Mouse (Mus musculus) spleen, adult 2 months (tissue): Measurements from ENCODE around the gene BC005561. TPM values are rescaled to one million over a fixed set of nuclear protein-coding genes. Genes with fewer than 3 reads are reported as not detected.

Experiments
- DNase-seq, 2 experiments: peaks; one replicate each; pipeline versions ENCODE4 v3.0.0 to v3.0.0-alpha.2; 2012 to 2021; ENCODE audit warnings: low spot score in 2 of 2, low read depth in 1 of 2
- H3K27ac ChIP-seq: fragments of 200-500 bp; 2 replicates; pipeline ENCODE4 v1.5.1; 2012; ENCODE audit warnings: low read length, inconsistent platforms; ENCODE audit not compliant: insufficient read depth
- H3K27me3 ChIP-seq: fragments of 200-500 bp; 2 replicates; pipeline ENCODE4 v1.6.1; 2012; ENCODE audit warnings: mild to moderate bottlenecking, moderate library complexity, low read length, inconsistent platforms; ENCODE audit not compliant: control insufficient read depth, insufficient read depth
- H3K36me3 ChIP-seq: fragments of 200-500 bp; 2 replicates; pipeline ENCODE4 v1.6.1; 2012; ENCODE audit warnings: mild to moderate bottlenecking, low read length, inconsistent platforms; ENCODE audit not compliant: control insufficient read depth, insufficient read depth
- H3K4me1 ChIP-seq: fragments of 200-500 bp; 2 replicates; pipeline ENCODE4 v1.6.1; 2011; ENCODE audit warnings: inconsistent platforms; ENCODE audit not compliant: control insufficient read depth, insufficient read depth, insufficient read length
- H3K4me3 ChIP-seq: fragments of 200-500 bp; 2 replicates; pipeline ENCODE4 v1.5.1; 2011; ENCODE audit warnings: mild to moderate bottlenecking, inconsistent platforms; ENCODE audit not compliant: insufficient read depth, insufficient read length; ENCODE audit errors: extremely low read depth
- CTCF ChIP-seq: fragments of 200-500 bp; IDR thresholded peaks from 2 replicates; pipeline ENCODE4 v1.5.1; 2011; ENCODE audit warnings: mild to moderate bottlenecking, inconsistent platforms; ENCODE audit not compliant: insufficient read depth, insufficient read length, insufficient replicate concordance; ENCODE audit errors: extremely low read depth
- POLR2A ChIP-seq: fragments of 200-500 bp; IDR thresholded peaks from 2 replicates; pipeline ENCODE4 v1.6.1; 2011; ENCODE audit warnings: low read depth, low read length, inconsistent platforms
- WGBS: fragments of 180-500 bp; shearing (Covaris S2); methylation state at CpG from one replicate; pipeline ENCODE4 v1.1.7; 2018; 5-methylcytosine and 5-hydroxymethylcytosine counted together
- polyA plus RNA-seq: library from polyadenylated mRNA; depleted of rRNA; stranded (reverse); fragments of >200 nt; gene quantifications from 2 replicates; pipeline ENCODE4 v1.2.3, GENCODE M21; 2012; rRNA removed

The BC005561 gene
- 0.53 and 0.68 TPM in 2 replicates for polyA plus RNA-seq

GRCm38 (mm10) chr5:104508195-104508891 lies at the start of gene BC005561:
Gene BC005561, plus strand, starts transcription at chr5:104508352.
- no peaks in the 10 kb centered on the region for H3K4me1 ChIP-seq
- H3K4me3 ChIP-seq, result peak within 1 kb of the TSS; percentile 75
- TF ChIP-seq CTCF, result no peak
- no peak for TF ChIP-seq POLR2A
- H3K27ac ChIP-seq, result peak within 1 kb of the TSS; percentile 53
- peak; percentile 31 to 71 for DNase-seq
- H3K36me3 ChIP-seq, result no peaks in the 10 kb centered on the region
- WGBS, result under 1% methylated on average over 80 of the region's 83 CpGs
- H3K27me3 ChIP-seq, result no peaks in the 10 kb centered on the region

- H3K4me3 ChIP-seq, result peak within 1 kb of the TSS; percentile 59
- H3K27me3 ChIP-seq, result peaks cover 9% of the 10 kb centered on the region
- H3K36me3 ChIP-seq, result no peaks in the 10 kb centered on the region
- 0 out of 2 replicates have a peak, but pooled peaks cover 2% of the 10 kb centered on the region for H3K4me1 ChIP-seq
- TF ChIP-seq POLR2A (no peak), CTCF (no peak)
- DNase-seq, result peak in 1 of 2 experiments; percentile 3
- peak within 1 kb of the TSS; percentile 62; the same call in 1 of the 2 replicates for H3K27ac ChIP-seq
- WGBS, result 13% methylated on average over 46 of the region's 46 CpGs
These were observed 49.1 kb upstream of the BC005561 start, which contains the start of gene Pkd2 for GRCm38 (mm10) chr5:104458832-104459705. Gene Pkd2, plus strand, starts transcription at chr5:104459450.

- peak overlapping the region; percentile 62; the same call in 1 of the 2 replicates for H3K27ac ChIP-seq
- 0 out of 2 replicates have a peak, but pooled peaks cover 2% of the 10 kb centered on the region for H3K4me1 ChIP-seq
- no peaks in the 10 kb centered on the region for H3K36me3 ChIP-seq
- TF ChIP-seq POLR2A (no peak), CTCF (no peak)
- peak overlapping the region; percentile 59 for H3K4me3 ChIP-seq
- H3K27me3 ChIP-seq, result peaks cover 9% of the 10 kb centered on the region
- 3% methylated on average over 81 of the region's 82 CpGs for WGBS
- no peak for DNase-seq
These were observed 48.3 kb upstream of the BC005561 start for GRCm38 (mm10) chr5:104459706-104460455.

- Histone ChIP-seq H3K36me3 (no peaks in the 10 kb centered on the region), H3K27ac (no peak overlapping the region), H3K4me3 (peak overlapping the region; percentile 59; the same call in 1 of the 2 replicates), H3K4me1 (0 out of 2 replicates have a peak, but pooled peaks cover 2% of the 10 kb centered on the region), H3K27me3 (peaks cover 9% of the 10 kb centered on the region)
- WGBS, result 38% methylated on average over 3 of the region's 3 CpGs
- no peak for TF ChIP-seq POLR2A
- no peak for TF ChIP-seq CTCF
- no peak for DNase-seq
These were observed 47.7 kb upstream of the BC005561 start for GRCm38 (mm10) chr5:104460456-104460838.

- Histone ChIP-seq H3K4me1 (0 out of 2 replicates have a peak, but pooled peaks cover 2% of the 10 kb centered on the region), H3K4me3 (no peak overlapping the region), H3K36me3 (no peaks in the 10 kb centered on the region), H3K27me3 (peaks cover 9% of the 10 kb centered on the region), H3K27ac (no peak overlapping the region)
- no peak for DNase-seq
- 80% methylated on average over 7 of the region's 7 CpGs for WGBS
- no peak for TF ChIP-seq CTCF
- TF ChIP-seq POLR2A, result no peak
These were observed 47.3 kb upstream of the BC005561 start for GRCm38 (mm10) chr5:104460856-104461255.

GRCm38 (mm10) chr5:104465279-104465678 lies 42.9 kb upstream of the BC005561 start:
- no peak for TF ChIP-seq CTCF
- TF ChIP-seq POLR2A, result no peak
- H3K4me3 ChIP-seq, result no peak overlapping the region
- no peak for DNase-seq
- WGBS, result 87% methylated on average over 8 of the region's 8 CpGs
- H3K27ac ChIP-seq, result no peak overlapping the region
- no peaks in the 10 kb centered on the region for H3K36me3 ChIP-seq
- no peaks in the 10 kb centered on the region for H3K4me1 ChIP-seq
- H3K27me3 ChIP-seq, result 0 out of 2 replicates have a peak, but pooled peaks cover under 1% of the 10 kb centered on the region
